Mouse (Mus musculus) ovary, adult 2 months (tissue): Measurements from ENCODE around the gene Gm7361. TPM values are rescaled to one million over a fixed set of nuclear protein-coding genes. Genes with fewer than 3 reads are reported as not detected.

ENCODE experiments used
- polyA plus RNA-seq: library from polyadenylated mRNA; depleted of rRNA; stranded (reverse); fragments of >200 nt; gene quantifications from 2 replicates; pipeline ENCODE4 v1.2.3, GENCODE M21; 2012; rRNA removed

The Gm7361 gene
- 0.95 and 1.0 TPM in 2 replicates for polyA plus RNA-seq

DNA sequence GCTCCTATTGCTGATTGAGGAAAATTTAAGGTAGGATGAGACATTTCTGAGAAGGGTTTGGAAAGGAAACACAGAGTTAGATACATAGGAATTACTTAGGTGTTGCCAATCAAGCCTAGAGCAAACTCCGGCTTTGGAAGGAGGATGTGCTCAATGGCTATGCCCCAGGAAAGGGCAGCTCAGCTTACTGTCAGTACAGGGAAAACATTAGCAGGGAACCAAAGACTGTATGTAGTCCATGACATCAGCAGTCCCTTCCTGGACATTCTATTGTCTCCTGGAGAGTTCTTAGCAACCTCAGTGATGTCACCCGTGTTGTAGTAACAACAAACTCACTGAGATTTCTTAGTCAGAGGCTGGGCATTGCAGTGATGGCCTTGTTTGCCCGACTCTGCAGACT lies at the start of gene Gm7361:
Gene Gm7361 (plus strand): TSS at position 301 of the 400 bp plus-strand sequence.

Other genes starting within 250 kb of the Gm7361 start
- not detected in 2 replicates for gene Gm5862, start 234.8 kb upstream of the Gm7361 start, polyA plus RNA-seq
- gene Speer4a, start 218.1 kb upstream of the Gm7361 start, polyA plus RNA-seq, result 0.26 and 0.29 TPM in 2 replicates
- gene Gm7347, start 199.1 kb upstream of the Gm7361 start, polyA plus RNA-seq, result 0.09 TPM in 1 of 2 replicates, not detected in the other
- 0.08 TPM in 1 of 2 replicates, not detected in the other for gene Gm10471, start 168.4 kb upstream of the Gm7361 start, polyA plus RNA-seq
- 0.07 TPM in 1 of 2 replicates, not detected in the other for gene 5031410I06Rik, start 152.3 kb upstream of the Gm7361 start, polyA plus RNA-seq
- not detected in 2 replicates for gene Gm10220, start 136.3 kb upstream of the Gm7361 start, polyA plus RNA-seq